Mouse (Mus musculus) B cell, adult 2 months (primary cell): ENCODE measurements around the gene Fnbp4.

Experiments
- DNase-seq, 2 experiments: peaks; one replicate each; pipeline ENCODE4 v3.0.0; 2022

Fnbp4 gene

DNA sequence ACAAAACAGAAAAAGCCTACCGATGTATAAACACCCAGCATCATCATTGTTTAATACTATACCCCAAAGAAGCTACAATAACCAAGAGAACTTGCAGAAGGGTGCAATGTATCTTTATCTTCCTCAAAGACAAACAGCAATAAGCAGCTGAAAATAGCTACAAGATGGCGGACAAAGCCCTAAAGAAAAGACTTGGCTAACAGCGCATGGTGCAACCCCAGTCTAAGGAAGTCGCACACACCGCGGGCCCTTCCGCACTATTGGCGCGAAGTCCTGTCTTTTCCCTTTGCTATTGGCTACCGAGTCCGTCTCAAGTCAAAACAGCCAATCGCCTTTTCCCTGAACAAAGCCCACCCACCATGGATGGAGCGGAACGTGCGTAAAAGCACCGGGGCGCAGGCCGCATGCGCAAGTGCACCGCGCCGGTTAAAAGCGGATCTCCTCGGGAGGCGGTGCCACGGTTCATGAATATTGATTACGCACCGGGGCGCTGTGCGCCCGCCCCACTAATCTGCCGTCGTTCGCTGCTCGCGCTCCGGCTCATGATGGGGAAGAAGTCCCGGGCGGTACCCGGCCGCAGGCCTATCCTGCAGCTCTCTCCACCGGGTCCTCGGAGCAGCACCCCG, at the start of gene Fnbp4:
TSS of gene Fnbp4 (plus strand) at position 318 of the 626 bp plus-strand sequence.
- DNase-seq: peak; percentile 96 to 97

DNA sequence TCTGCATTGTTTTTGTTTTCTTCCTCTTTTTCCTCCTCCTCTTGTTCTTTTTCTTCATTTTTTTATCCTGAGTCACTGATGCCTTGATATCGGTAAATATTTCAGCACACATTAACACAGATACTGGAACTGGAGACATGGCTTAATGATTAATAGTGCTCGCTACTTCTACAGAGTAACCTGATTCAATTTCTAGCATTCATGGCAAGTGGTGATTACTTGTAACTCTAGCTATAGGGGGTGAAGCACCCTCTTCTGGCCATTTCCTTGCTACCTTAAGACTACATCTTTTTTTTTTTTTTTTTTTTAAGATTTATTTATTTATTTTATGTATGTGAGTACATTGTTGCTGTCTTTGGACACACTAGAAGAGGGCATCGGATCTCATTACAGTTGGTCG, 44.2 kb upstream of the Fnbp4 start:
- DNase-seq: peak in 1 of 2 experiments; percentile 7

DNA sequence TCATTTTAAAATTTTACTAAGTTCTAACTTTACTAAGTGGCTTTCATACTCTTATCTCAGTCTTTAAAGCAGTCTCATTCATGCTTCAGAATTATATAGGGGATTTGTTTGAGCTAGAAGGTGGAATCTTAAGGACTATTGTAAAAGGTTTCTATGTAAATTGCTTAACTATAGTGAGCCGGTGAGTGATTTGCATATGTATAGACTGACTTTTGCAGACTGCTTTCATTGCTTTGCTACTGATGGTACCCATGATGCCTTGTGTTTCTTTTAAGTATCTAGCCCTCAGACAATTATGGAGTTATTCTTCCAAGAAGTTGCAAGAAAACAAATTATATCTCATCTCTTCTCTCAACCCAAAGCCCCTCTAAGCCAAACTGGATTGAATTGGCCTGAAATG, 36.6 kb upstream of the Fnbp4 start:
- no peak for DNase-seq

DNA sequence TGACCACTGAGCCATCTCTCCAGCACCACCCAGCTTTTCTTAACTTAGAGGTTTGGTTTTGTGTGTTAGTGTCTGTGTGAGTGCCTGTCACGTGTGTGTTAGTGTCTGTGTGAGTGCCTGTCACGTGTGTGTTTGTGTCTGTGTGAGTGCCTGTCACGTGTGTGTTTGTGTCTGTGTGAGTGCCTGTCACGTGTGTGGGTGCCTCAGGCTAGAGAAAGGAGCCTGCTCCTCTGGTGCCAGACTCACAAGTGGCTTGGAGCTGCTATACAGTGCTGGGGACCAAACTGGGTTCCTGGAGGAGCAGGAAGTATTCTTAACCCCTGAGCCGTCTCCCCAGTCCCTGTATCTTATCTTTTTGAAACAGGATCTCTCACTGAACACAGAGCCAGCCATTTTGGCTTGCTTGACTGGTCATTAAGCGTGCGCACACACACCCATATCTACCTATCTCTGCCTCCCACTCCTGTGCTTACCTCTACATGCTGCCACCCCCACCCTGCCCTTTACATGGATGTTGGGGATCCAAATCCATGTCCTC, 29.5 kb upstream of the Fnbp4 start:
- DNase-seq: no peak

DNA sequence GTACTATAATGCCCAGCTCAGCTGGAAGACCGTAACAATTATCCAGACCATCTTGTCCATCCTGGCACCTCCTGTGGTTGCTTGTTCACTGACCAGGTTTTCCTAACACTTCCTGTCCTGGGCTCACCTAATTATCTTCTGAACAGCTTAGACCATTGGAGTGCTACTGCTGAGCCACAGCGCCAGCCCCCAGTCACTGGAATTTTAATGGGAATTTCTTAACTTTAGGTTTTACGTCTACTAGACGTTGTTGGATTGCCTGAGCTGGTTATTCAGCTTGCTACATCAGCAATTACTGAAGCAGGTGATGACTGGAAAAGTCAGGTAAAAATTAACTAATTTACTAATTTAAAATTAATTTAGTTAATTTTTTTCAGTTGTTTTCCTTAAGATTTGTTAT, 27.8 kb upstream of the Fnbp4 start:
- DNase-seq: no peak

DNA sequence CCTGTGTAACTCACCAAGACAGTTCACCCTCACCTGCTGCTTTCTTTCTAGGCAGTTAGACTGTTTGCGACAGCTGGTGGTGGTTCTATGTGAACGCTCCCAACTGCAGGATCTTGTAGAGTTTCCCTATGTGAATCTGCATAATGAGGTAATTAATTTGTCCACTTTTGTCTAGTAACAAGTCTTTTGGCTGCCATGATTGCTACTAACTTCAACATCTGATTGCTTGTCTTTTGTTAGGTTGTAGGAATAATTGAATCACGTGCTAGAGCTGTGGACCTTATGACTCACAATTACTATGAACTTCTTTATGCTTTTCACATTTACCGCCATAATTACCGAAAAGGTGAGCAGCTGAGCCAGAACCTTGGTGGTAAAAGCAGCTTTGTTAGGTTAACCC, 27.2 kb upstream of the Fnbp4 start:
- DNase-seq: no peak

DNA sequence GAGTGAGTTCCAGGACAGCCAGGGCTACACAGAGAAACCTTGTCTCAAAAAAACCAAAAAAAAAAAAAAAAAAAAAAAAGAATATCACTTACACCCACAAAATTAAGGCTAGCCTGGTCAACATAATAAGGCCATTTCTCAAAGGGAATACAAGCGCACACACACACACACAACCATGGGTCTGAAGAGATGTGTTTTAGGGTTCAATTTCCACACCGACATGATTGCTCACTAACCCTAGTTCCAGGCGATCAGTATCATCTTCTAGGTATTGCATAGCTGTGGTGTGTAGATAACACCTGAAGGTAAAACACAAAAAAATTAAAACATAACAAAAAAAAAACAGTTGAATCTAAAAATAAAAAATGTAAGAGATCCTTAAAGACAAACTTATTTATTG, 18.4 kb upstream of the Fnbp4 start:
- no peak for DNase-seq

DNA sequence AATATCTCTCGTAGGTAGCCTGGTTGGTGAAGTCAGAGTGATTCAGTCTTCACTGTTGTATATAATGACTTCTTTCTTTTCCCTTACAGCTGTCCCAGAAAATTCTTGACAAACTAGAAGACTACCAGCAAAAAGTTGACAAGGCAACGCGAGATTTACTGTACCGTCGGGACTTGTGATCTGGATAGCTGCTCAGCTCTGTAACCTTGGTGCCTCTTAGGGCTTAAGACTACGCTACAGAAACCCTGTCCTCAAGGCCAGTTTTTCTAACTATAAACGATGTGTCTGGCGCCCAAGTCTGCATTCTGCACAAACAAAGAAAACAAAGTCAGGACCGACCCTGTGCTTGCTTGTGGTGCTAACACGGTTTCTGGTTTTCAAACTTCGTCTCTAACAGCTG, 9.8 kb upstream of the Fnbp4 start:
- DNase-seq: no peak

DNA sequence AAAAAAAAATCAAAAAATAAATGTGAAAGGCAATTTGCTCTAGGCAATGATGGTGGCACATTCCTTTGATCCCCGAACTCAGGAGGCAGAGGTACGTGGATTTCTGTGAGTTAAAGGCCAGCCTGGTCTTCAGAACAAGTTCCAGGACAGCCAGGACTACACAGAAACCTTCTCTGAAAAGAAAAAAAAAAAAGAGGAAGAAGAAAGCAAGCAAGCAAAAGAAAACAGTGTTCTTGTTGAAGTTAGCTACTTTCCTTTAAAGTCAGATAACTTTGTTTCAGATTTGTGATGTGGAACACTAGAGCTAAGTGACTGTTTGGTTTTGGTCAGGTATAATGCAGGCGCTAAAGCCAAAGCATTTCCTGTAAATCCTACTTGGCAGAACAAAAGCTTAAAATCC, 6.4 kb upstream of the Fnbp4 start:
- DNase-seq: no peak

DNA sequence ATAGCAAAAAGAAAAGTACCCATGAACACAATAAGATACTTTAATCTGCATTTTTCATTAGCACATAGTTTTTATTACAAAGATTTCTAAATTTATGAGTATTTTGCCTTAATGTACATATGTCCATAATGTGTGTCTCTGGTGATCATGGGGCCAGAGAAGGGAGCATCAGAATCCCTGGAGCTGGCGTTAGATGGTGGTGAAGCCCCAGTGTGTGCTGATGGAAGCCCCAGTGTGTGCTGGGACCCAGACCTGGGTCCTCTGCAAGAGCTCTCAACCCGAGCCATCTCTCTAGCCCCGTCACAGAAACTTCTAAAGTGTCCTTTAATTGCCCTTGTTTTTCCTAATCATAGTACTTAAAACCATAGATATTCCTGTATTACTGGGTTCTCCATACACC, 5.8 kb upstream of the Fnbp4 start:
- DNase-seq: no peak

DNA sequence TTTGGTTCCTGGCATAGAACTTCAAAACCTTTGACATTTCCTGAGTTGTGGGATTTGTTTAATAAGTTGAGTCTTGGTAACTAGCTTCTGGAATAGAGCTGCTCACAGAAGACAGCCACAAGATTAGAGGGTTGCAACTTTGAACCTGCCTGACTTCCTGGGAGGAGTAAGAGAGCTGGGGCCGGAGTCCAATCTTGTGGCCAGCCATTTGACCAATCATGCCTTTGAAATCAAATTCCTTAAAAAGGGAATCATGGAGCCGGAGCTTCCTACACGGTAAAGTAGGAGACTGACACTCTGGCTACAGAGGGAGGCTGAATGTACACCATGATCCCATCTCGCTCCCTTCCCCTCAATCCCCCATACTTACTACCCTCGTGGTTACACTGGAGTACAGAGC, 5.2 kb upstream of the Fnbp4 start:
- DNase-seq: no peak

DNA sequence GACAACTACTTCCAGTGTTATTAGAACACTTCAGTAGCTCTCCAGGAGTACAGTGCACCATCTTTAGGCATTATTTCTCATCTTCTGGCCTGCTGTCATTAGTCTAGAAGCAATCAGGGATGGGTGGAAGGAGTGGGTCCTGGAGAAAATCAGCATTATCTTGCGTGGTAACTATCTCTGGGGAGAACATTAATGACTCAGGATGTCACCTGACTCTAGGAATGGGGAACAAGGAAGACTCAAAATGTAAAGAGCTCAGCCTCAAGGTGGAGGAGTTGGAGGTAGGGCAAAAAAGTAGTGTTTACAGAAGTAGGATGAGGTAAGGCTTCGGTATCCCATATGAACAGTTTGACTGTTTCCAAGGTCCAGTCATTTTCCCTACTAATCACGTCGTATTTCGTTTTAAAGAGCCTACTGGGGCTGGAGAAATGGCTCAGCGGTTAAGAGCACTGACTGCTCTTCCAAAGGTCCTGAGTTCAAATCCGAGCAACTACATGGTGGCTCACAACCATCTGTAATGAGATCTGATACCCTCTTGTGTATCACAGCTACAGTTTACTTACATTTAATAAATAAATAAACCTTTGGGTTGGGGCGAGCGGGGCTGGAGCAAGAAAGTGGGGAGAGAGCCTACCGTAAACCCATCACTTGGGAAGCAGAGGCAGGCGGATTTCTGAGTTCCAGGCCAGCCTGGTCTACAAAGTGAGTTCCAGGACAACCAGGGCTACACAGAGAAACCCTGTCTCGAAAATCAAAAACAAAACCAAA, 701 bp upstream of the Fnbp4 start:
- peak in 1 of 2 experiments; percentile 40 for DNase-seq

DNA sequence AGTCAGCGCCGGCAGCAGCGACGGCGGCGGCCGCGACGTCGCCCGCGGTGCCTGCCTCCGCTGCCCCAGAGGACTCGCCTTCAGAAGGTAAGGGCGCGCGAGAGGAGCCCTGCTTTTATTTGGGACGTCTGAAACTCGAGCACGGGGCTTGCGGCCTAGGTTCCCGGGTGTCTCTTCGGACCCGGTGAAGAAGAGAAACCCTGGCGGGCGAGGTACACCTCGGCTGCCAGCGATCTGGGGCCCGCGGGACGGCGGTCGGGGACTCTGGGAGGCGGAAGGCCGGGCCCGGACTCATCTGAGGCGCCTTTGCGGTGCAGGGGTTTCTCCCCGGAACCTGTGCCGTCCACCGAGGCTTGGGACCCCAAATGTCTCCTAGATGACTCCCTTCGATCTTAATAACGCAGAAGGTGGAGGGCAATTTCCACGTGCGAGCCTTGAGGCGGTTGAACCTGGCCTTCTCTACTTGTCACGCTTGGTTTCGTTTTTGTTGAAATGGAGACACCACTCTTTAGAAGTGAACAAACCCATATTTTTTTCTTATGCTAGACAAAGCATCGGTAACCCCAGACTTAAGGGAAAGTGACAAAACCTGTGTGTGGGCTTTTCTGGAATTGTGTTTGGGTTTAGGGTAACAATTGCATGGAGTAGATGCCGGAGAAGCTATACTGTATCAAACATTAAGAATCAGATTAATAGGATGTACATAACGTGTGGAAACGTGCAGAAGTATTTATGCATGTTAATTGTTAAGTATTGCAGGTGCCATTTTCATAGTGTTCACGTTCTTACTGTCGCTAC, 769 bp downstream of the Fnbp4 start:
- peak in 1 of 2 experiments; percentile 68 for DNase-seq

DNA sequence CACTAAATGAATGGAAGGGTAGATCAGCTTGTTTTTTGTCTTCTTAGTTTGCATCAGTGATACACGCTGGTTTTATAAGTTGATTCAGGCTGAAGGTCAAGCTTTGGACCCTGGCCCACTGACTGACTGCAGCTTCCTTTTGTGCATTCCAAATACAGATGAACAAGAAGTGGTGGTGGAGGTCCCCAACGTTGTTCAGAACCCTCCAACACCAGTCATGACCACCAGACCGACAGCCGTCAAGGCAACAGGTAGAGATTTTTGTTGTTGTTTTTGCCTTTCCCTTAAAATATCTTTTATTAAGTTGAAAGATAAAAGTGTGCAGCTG, 1.3 kb downstream of the Fnbp4 start:
- no peak for DNase-seq

DNA sequence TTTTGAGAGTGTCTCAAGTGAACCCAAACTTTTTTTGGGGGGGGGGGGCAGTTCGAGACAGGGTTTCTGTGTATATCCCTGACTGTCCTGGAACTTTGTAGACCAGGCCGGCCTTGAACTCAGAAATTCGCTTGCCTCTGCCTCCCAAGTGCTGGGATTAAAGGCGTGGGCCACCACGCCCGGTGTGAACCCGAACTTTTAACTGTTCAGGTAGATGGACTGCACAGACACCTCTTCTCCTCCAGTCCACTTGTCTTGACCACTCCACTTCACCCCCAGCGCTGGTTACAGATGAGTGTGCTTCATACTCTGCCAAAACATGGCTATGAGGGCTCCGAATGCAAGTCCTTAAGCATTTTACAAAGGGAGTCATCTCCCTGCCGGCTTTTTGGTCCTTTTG, 2.0 kb downstream of the Fnbp4 start:
- DNase-seq: no peak

DNA sequence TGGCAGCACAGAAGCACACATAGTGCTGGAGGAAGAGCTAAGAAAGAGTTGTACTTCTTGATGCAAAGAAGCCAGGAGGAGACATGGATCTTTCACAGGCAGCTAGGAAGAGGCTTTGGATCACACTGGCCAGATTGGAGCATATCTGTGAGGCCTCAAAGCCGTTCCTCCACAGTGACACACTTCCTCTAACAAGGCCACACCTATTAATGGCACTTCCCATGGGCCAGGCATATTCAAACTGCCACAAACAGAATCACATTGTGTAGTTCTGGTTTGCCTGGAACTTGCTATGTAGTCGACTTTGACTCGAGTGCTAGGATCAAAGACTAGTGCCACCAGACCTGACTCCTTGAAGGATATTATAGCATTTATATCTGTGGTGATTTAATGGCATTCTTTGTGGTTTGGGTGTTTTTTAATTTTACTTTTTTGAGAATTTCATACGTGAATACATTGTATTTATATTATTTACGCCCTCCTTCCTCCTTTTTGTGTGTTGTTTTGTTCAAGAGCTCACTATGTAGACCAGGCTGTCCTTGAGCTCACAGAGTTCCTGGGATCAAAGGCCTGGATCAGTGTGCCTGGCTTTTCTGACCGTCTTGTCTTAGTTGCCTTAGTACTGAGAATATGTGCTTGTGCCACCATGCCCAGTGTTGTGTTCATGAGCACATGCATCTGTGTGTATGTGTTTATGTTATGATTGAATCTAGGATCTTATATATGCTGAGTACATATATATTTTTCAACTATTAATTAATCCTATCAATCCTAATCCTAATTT, 4.7 kb downstream of the Fnbp4 start:
- DNase-seq: peak; percentile 7 to 10

DNA sequence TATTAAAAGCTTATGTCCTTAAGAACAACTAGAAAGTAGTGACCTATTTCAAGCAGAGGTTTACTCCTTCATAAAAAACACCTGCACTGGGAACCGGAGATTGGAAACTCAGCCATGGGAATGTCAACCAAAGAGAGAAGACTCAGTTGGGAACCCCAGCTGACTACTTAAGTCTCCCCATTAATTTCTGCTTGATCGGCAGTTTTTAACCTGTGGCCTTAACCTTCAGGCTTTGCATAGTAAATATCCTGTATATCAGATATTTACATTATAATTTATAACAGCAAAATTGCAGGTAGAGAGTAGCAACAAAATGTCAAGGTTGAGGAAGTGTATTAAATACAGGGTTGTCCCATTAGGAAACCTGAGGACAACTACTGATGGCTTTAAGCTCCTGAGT, 8.4 kb downstream of the Fnbp4 start:
- DNase-seq: no peak

DNA sequence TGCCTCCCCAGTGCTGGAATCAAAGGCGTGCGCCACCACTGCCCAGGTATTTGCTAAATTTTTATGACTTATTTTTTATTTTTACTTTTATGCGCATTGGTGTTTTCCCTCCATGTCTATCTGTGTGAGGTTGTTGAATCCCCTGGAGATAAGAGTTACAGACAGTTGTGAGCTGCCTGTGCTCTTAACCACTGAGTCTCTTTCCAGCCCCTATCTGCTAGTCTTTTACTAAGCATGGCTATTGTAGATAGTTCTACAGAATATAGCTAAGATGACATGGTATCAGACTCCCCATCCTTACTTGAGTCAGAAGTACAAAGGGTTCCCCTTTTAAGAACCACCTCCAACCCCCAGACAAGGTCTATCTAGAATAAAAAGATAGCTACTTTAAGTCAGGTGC, 9.0 kb downstream of the Fnbp4 start:
- DNase-seq: no peak

DNA sequence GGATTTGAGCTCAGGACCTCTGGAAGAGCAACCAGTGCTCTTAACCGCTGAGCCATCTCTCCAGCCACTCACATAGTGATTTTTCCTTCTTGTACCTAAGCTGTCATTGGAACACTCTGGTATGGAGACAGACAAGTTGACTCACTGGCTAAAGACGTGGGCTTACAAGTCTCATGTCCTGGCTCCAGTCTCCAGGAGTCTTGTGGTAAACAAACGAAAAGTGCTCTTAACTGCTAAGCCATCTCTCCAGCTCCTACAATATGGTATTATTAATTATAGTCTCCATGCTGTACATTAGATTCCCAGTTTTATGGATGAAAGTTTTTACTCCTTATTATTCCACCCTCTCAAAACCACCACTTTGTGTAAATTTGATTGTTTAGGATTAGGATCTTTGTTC, 20.0 kb downstream of the Fnbp4 start:
- no peak for DNase-seq

DNA sequence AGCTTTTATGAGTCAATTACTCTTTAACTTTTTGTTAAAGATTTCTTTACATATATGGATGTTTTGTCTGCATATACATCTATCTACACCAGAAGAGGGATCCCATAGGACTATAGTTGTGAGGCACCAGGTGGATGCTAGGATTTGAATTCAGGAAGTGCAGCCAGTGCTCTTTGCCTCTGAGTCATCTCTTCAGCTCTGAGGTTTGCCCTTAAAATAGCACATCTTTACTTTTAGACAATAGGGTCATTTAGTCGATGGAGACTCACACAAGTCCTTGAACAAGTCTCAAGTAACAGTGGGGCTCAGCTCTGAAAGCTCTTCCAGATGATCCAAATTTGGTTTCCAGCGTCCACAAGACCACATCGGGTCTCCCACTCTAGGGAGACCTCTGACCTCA, 36.2 kb downstream of the Fnbp4 start:
- no peak for DNase-seq

DNA sequence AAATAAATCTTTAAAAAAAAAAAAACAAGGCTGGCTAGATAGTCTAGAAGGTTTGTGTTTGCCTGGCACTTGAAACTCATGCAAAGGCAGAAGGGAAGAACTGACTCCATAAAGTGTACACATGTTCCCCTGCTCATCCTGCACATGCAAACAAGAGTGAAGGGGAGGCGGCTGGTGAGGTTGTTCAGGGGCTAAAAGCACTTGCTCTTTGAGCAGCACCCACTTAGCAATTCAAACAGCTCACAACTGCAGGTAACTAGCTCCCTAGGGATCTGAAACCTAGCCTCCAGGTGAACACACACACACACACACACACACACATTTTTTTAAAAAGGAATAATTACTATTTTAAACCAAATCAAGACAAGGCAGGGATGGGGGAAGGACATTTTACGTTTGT, 36.8 kb downstream of the Fnbp4 start:
- DNase-seq: no peak

DNA sequence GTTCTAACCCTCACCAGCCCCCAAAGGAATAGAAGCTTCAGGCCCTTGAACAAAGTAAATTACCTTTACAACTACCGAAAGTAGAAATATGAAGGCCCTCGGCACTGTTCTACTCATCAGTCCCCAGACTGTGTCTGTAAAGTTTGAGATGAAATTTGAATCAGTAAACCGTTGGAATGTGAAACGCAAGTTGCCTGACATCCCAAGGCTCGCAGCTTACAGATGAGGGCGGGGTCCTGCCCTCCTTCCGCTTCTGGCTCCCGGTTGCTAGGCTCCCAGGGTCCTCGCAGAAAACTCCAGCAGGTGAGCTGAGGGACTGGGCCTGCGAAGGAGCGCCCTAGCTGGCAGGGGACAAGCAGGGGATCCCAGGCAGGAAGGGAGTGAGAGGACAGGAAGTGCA, 37.3 kb downstream of the Fnbp4 start, which contains the start of gene Agbl2:
TSS of gene Agbl2 (plus strand) at position 270 of the 400 bp plus-strand sequence.
- peak; percentile 3 to 4 for DNase-seq
